Mouse (Mus musculus): ENCODE results near the gene E030018B13Rik. TPM values are rescaled to one million over a fixed set of nuclear protein-coding genes. Genes with fewer than 3 reads are reported as not detected.

E030018B13Rik gene
- polyA plus RNA-seq, 1 experiment from 2014 or later = 0.39 TPM

GRCm38 (mm10) chr7:63888674-63889073 is 28.0 kb upstream of the E030018B13Rik start:
- no peaks in the 10 kb centered on the region for H3K9me3 ChIP-seq
- no peak overlapping the region for H3K4me3 ChIP-seq
- H3K4me1 ChIP-seq = peaks cover 18% of the 10 kb centered on the region
- 76% methylated on average over 6 of the region's 6 CpGs for WGBS
- no peak overlapping the region for H3K4me2 ChIP-seq (replicated peaks)
- H3K36me3 ChIP-seq = peaks cover 18% of the 10 kb centered on the region
- no peak overlapping the region for H3K27ac ChIP-seq (replicated peaks)
- ATAC-seq (replicated peaks) = no peak
- H3K27me3 ChIP-seq = no peaks in the 10 kb centered on the region
- no peak overlapping the region for H3K9ac ChIP-seq (replicated peaks)

- no peak for ATAC-seq (replicated peaks)
- Histone ChIP-seq H3K4me3 (no peak overlapping the region), H3K4me2 (replicated peaks) (no peak overlapping the region), H3K27me3 (no peaks in the 10 kb centered on the region), H3K4me1 (peaks cover 22% of the 10 kb centered on the region), H3K27ac (replicated peaks) (no peak overlapping the region), H3K9ac (replicated peaks) (no peak overlapping the region), H3K9me3 (no peaks in the 10 kb centered on the region), H3K36me3 (peaks cover 18% of the 10 kb centered on the region)
- 61% methylated on average over 9 of the region's 9 CpGs for whole genome bisulfite sequencing
Observed at GRCm38 (mm10) chr7:63889116-63889975, 27.3 kb upstream of the E030018B13Rik start.

GRCm38 (mm10) chr7:63891488-63892075 is 25.1 kb upstream of the E030018B13Rik start:
- H3K4me2 ChIP-seq (replicated peaks) = no peak overlapping the region
- H3K27ac ChIP-seq (replicated peaks) = no peak overlapping the region
- no peak overlapping the region for H3K4me3 ChIP-seq
- H3K9ac ChIP-seq (replicated peaks) = no peak overlapping the region
- 71% methylated on average over 43 of the region's 43 CpGs for WGBS
- no peaks in the 10 kb centered on the region for H3K27me3 ChIP-seq
- peaks cover 43% of the 10 kb centered on the region for H3K4me1 ChIP-seq
- H3K36me3 ChIP-seq = peaks cover 18% of the 10 kb centered on the region
- no peak for ATAC-seq (replicated peaks)
- no peaks in the 10 kb centered on the region for H3K9me3 ChIP-seq

- H3K9me3 ChIP-seq = no peaks in the 10 kb centered on the region
- H3K9ac ChIP-seq (replicated peaks) = no peak overlapping the region
- H3K27me3 ChIP-seq = no peaks in the 10 kb centered on the region
- peaks cover 18% of the 10 kb centered on the region for H3K36me3 ChIP-seq
- H3K27ac ChIP-seq (replicated peaks) = peak overlapping the region; percentile 84
- H3K4me2 ChIP-seq (replicated peaks) = no peak overlapping the region
- 28% methylated on average over 5 of the region's 5 CpGs for WGBS
- H3K4me1 ChIP-seq = peaks cover 59% of the 10 kb centered on the region
- 0 out of 2 replicates have a peak, but pooled peaks have one; percentile 15 for ATAC-seq (replicated peaks)
- no peak overlapping the region for H3K4me3 ChIP-seq
Observed at GRCm38 (mm10) chr7:63893201-63893600, 23.5 kb upstream of the E030018B13Rik start.

- 23% methylated on average over 4 of the region's 4 CpGs for WGBS
- peak overlapping the region; percentile 84 for H3K27ac ChIP-seq (replicated peaks)
- no peak for ATAC-seq (replicated peaks)
- H3K4me1 ChIP-seq = peaks cover 61% of the 10 kb centered on the region
- H3K27me3 ChIP-seq = no peaks in the 10 kb centered on the region
- H3K9ac ChIP-seq (replicated peaks) = no peak overlapping the region
- no peaks in the 10 kb centered on the region for H3K9me3 ChIP-seq
- H3K4me3 ChIP-seq = no peak overlapping the region
- peaks cover 18% of the 10 kb centered on the region for H3K36me3 ChIP-seq
- no peak overlapping the region for H3K4me2 ChIP-seq (replicated peaks)
Observed at GRCm38 (mm10) chr7:63893729-63894128, 22.9 kb upstream of the E030018B13Rik start.

GRCm38 (mm10) chr7:63894662-63895061 is 22.0 kb upstream of the E030018B13Rik start:
- Histone ChIP-seq H3K4me1 (peaks cover 61% of the 10 kb centered on the region), H3K4me2 (replicated peaks) (no peak overlapping the region), H3K9me3 (no peaks in the 10 kb centered on the region), H3K36me3 (peaks cover 14% of the 10 kb centered on the region), H3K4me3 (no peak overlapping the region), H3K9ac (replicated peaks) (no peak overlapping the region), H3K27me3 (no peaks in the 10 kb centered on the region), H3K27ac (replicated peaks) (0 out of 2 replicates have a peak overlapping the region, but pooled peaks have one; percentile 25)
- ATAC-seq (replicated peaks) = no peak
- 39% methylated on average over 4 of the region's 4 CpGs for WGBS

GRCm38 (mm10) chr7:63895223-63895622 is 21.4 kb upstream of the E030018B13Rik start:
- 88% methylated on average over 3 of the region's 3 CpGs for WGBS
- H3K4me2 ChIP-seq (replicated peaks) = no peak overlapping the region
- H3K27ac ChIP-seq (replicated peaks) = no peak overlapping the region
- peaks cover 62% of the 10 kb centered on the region for H3K4me1 ChIP-seq
- H3K9ac ChIP-seq (replicated peaks) = no peak overlapping the region
- no peaks in the 10 kb centered on the region for H3K9me3 ChIP-seq
- H3K4me3 ChIP-seq = no peak overlapping the region
- H3K27me3 ChIP-seq = no peaks in the 10 kb centered on the region
- ATAC-seq (replicated peaks) = no peak
- peaks cover 9% of the 10 kb centered on the region for H3K36me3 ChIP-seq

GRCm38 (mm10) chr7:63896276-63896967 is 20.2 kb upstream of the E030018B13Rik start:
- H3K9ac ChIP-seq (replicated peaks) = peak overlapping the region; percentile 45
- peak overlapping the region; percentile 31 for H3K4me3 ChIP-seq
- no peaks in the 10 kb centered on the region for H3K27me3 ChIP-seq
- ATAC-seq (replicated peaks) = peak; percentile 59; the same call in 1 of the 2 replicates
- peak overlapping the region; percentile 60 for H3K27ac ChIP-seq (replicated peaks)
- no peaks in the 10 kb centered on the region for H3K36me3 ChIP-seq
- H3K4me2 ChIP-seq (replicated peaks) = peak overlapping the region; percentile 58
- H3K9me3 ChIP-seq = no peaks in the 10 kb centered on the region
- 22% methylated on average over 17 of the region's 17 CpGs for WGBS
- H3K4me1 ChIP-seq = peaks cover 72% of the 10 kb centered on the region

GRCm38 (mm10) chr7:63896968-63897468 is 19.6 kb upstream of the E030018B13Rik start:
- peak overlapping the region; percentile 45 for H3K9ac ChIP-seq (replicated peaks)
- H3K27me3 ChIP-seq = no peaks in the 10 kb centered on the region
- WGBS = 2% methylated on average over 22 of the region's 22 CpGs
- H3K4me2 ChIP-seq (replicated peaks) = peak overlapping the region; percentile 58
- peaks cover 75% of the 10 kb centered on the region for H3K4me1 ChIP-seq
- H3K4me3 ChIP-seq = peak overlapping the region; percentile 31
- H3K27ac ChIP-seq (replicated peaks) = peak overlapping the region; percentile 60
- no peaks in the 10 kb centered on the region for H3K9me3 ChIP-seq
- H3K36me3 ChIP-seq = no peaks in the 10 kb centered on the region
- ATAC-seq (replicated peaks) = peak; percentile 80

GRCm38 (mm10) chr7:63897655-63898054 is 19.0 kb upstream of the E030018B13Rik start:
- 61% methylated on average over 3 of the region's 3 CpGs for WGBS
- Histone ChIP-seq H3K4me1 (peaks cover 74% of the 10 kb centered on the region), H3K27ac (replicated peaks) (0 out of 2 replicates have a peak overlapping the region, but pooled peaks have one; percentile 60), H3K4me2 (replicated peaks) (no peak overlapping the region), H3K4me3 (no peak overlapping the region), H3K27me3 (no peaks in the 10 kb centered on the region), H3K9ac (replicated peaks) (peak overlapping the region; percentile 45; the same call in 1 of the 2 replicates), H3K9me3 (no peaks in the 10 kb centered on the region), H3K36me3 (no peaks in the 10 kb centered on the region)
- no peak for ATAC-seq (replicated peaks)

GRCm38 (mm10) chr7:63898201-63898600 is 18.5 kb upstream of the E030018B13Rik start:
- peaks cover 76% of the 10 kb centered on the region for H3K4me1 ChIP-seq
- no peak for ATAC-seq (replicated peaks)
- H3K9me3 ChIP-seq = no peaks in the 10 kb centered on the region
- no peak overlapping the region for H3K4me3 ChIP-seq
- H3K36me3 ChIP-seq = no peaks in the 10 kb centered on the region
- no peak overlapping the region for H3K27ac ChIP-seq (replicated peaks)
- 90% methylated on average over 6 of the region's 6 CpGs for WGBS
- H3K27me3 ChIP-seq = no peaks in the 10 kb centered on the region
- no peak overlapping the region for H3K9ac ChIP-seq (replicated peaks)
- no peak overlapping the region for H3K4me2 ChIP-seq (replicated peaks)

- H3K9ac ChIP-seq (replicated peaks) = no peak overlapping the region
- no peak overlapping the region for H3K4me2 ChIP-seq (replicated peaks)
- H3K36me3 ChIP-seq = no peaks in the 10 kb centered on the region
- ATAC-seq (replicated peaks) = no peak
- H3K9me3 ChIP-seq = no peaks in the 10 kb centered on the region
- 88% methylated on average over 8 of the region's 8 CpGs for WGBS
- peaks cover 69% of the 10 kb centered on the region for H3K4me1 ChIP-seq
- H3K27me3 ChIP-seq = no peaks in the 10 kb centered on the region
- no peak overlapping the region for H3K4me3 ChIP-seq
- H3K27ac ChIP-seq (replicated peaks) = no peak overlapping the region
Observed at GRCm38 (mm10) chr7:63899925-63900324, 16.7 kb upstream of the E030018B13Rik start.
